Mouse (Mus musculus) erythroblast, embryonic 14.5 days (primary cell): ENCODE measurements around the gene Fam89b. TPM values are rescaled to one million over a fixed set of nuclear protein-coding genes. Genes with fewer than 3 reads are reported as not detected.
A peak's percentile ranks its signal among the peaks of the same experiment; 100 is the strongest.
"Not testable (repeated sequence)": the region's sequence is repeated elsewhere in the genome, so short reads cannot be mapped to it uniquely, and the experiment has no call there.

Experiments used
- H3K27me3 ChIP-seq: 2 replicates; pipeline ENCODE4 v1.6.1; 2012; ENCODE audit warnings: inconsistent platforms; ENCODE audit not compliant: control insufficient read depth
- H3K36me3 ChIP-seq: 2 replicates; pipeline ENCODE4 v1.6.1; 2012; ENCODE audit warnings: mild to moderate bottlenecking, inconsistent platforms; ENCODE audit not compliant: control insufficient read depth
- H3K4me1 ChIP-seq: 2 replicates; pipeline ENCODE4 v1.6.1; 2012; ENCODE audit warnings: inconsistent platforms; ENCODE audit not compliant: control insufficient read depth
- H3K4me3 ChIP-seq: replicated peaks from 2 replicates; pipeline ENCODE3; 2012; ENCODE audit warnings: moderate library complexity, mild to moderate bottlenecking, inconsistent platforms
- H3K9me3 ChIP-seq: 2 replicates; pipeline ENCODE4 v1.6.1; 2012; ENCODE audit warnings: low read length, inconsistent platforms, mixed read lengths; ENCODE audit not compliant: control insufficient read depth
- GATA1 ChIP-seq: IDR thresholded peaks from 2 replicates; pipeline ENCODE4 v1.6.1; 2012; ENCODE audit warnings: low read length, inconsistent platforms, mixed read lengths
- TAL1 ChIP-seq: IDR thresholded peaks from 3 replicates; pipeline ENCODE4 v1.6.1; 2012; ENCODE audit warnings: low read length, inconsistent platforms, mixed read lengths
- polyA plus RNA-seq: library from polyadenylated mRNA; stranded (reverse); fragments of >175 nt; gene quantifications from 2 replicates; pipeline ENCODE4 v1.2.3, GENCODE M21; 2012

The Fam89b gene
- polyA plus RNA-seq, 1 experiment, result 33.0 TPM

DNA sequence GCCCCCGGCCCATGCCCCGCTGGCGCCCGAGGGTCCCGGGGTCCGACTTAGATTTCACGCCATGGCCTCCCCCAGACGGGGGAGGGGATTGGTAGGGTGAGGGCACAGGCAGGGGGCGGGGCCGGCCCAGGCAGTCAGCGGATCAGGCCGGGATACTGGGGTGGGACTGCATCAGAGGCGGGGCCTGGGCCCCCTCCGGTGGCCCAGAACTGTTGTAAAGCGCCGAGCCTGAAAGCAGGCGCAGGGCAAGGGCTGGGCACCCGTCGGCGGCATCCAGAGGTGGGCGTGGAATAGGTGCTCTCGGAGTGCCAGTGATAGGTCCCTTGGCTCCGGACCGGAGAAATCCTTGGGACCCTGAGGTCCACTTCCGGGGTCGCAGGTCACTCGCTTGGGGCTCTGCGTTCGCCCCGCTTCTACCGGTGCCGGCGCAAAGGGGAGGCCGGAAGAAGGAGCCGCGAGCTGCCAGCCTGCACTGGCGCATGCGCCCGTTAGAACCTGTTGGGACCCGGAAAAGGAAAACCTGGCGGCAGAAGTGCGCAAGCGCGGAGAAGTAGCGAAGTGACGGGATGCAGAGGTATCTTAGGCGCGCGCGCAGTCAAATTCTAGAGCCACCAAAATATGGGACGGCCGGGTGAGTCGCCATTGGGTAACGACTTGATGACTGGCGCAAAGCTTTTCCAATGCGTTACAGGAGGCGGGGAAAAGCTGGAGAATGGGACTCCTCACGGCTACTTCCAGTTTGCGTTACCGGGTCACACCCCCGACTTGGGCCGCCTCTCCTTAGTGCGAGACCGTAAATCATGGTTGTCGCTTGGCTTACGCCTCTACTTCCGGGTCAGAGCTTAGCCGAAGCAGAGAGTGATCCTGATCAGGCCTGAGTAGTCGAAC is 41.0 kb downstream of the Fam89b start, which contains the start of the genes Map3k11 and Pcnx3:
Gene Map3k11 (plus strand): TSS at position 543 of the 888 bp plus-strand sequence.
Gene Pcnx3 (minus strand): TSS at position 709 of the 888 bp plus-strand sequence.
- Histone ChIP-seq H3K4me1 (peaks cover 87% of the 10 kb centered on the region), H3K9me3 (no peaks in the 10 kb centered on the region), H3K4me3 (peak within 1 kb of the TSS; percentile 82), H3K27me3 (no peaks in the 10 kb centered on the region), H3K36me3 (peaks cover 76% of the 10 kb centered on the region)
- TF ChIP-seq GATA1 (no peak), TAL1 (no peak)

DNA sequence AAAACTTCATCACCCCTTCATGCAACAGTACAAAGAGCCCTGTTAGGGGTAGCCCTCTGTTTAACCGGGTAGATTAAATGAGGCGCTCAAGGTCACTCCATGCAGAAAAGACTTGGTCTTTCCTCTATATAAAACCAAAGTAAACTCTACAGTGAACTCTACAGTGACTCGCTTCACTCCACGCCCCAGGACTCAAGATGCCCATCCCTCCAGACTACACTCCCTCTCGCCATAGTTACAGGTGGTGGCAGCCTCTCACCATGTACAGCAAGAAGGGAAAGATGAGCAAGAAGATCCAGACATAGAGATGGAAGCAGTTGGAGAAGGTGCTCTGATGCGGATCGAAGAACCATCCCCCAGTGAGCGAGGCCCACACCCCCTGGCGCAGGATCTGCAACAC is 41.7 kb downstream of the Fam89b start:
- Histone ChIP-seq H3K27me3 (no peaks in the 10 kb centered on the region), H3K4me3 (peak overlapping the region; percentile 82), H3K4me1 (peaks cover 80% of the 10 kb centered on the region), H3K36me3 (peaks cover 76% of the 10 kb centered on the region), H3K9me3 (no peaks in the 10 kb centered on the region)
- TF ChIP-seq TAL1 (no peak), GATA1 (no peak)

DNA sequence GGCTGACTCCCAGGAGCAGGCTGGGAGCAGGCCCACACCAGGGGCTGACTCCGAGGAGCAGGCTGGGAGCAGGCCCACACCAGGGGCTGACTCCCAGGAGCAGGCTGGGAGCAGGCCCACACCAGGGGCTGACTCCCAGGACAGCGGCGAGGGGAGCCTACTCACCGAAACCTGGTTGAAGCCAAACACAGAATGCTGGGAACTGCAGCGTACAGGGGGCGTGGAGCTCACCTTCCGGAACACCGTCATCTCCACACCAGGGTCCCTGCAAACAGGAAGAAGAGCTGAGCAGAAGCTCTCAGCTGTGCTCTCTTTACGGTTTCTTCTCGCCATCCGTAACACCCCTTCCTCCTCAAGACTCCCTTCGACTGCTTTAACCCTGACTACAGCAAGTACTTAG is 42.5 kb downstream of the Fam89b start:
- not testable (repeated sequence) for H3K27me3 ChIP-seq, H3K9me3 ChIP-seq
- Histone ChIP-seq H3K4me3 (peak overlapping the region; percentile 82), H3K36me3 (peaks cover 76% of the 10 kb centered on the region), H3K4me1 (peaks cover 72% of the 10 kb centered on the region)

- H3K27me3 ChIP-seq, result no peaks in the 10 kb centered on the region
- H3K9me3 ChIP-seq, result no peaks in the 10 kb centered on the region
- H3K36me3 ChIP-seq, result peaks cover 76% of the 10 kb centered on the region
- TF ChIP-seq TAL1 (no peak), GATA1 (no peak)
- H3K4me1 ChIP-seq, result peaks cover 67% of the 10 kb centered on the region
- peak overlapping the region; percentile 50 for H3K4me3 ChIP-seq
These were observed 43.0 kb downstream of the Fam89b start for GRCm38 (mm10) chr19:5686437-5686836.

GRCm38 (mm10) chr19:5685861-5686260 is 43.6 kb downstream of the Fam89b start:
- H3K4me3 ChIP-seq, result peak overlapping the region; percentile 50
- no peaks in the 10 kb centered on the region for H3K9me3 ChIP-seq
- no peak for TF ChIP-seq GATA1
- no peak for TF ChIP-seq TAL1
- peaks cover 61% of the 10 kb centered on the region for H3K4me1 ChIP-seq
- H3K36me3 ChIP-seq, result peaks cover 76% of the 10 kb centered on the region
- H3K27me3 ChIP-seq, result no peaks in the 10 kb centered on the region

GRCm38 (mm10) chr19:5685431-5685830 is 44.0 kb downstream of the Fam89b start:
- Histone ChIP-seq H3K4me3 (no peak overlapping the region), H3K4me1 (peaks cover 57% of the 10 kb centered on the region), H3K27me3 (no peaks in the 10 kb centered on the region), H3K36me3 (peaks cover 76% of the 10 kb centered on the region), H3K9me3 (no peaks in the 10 kb centered on the region)
- TF ChIP-seq TAL1 (no peak), GATA1 (no peak)

DNA sequence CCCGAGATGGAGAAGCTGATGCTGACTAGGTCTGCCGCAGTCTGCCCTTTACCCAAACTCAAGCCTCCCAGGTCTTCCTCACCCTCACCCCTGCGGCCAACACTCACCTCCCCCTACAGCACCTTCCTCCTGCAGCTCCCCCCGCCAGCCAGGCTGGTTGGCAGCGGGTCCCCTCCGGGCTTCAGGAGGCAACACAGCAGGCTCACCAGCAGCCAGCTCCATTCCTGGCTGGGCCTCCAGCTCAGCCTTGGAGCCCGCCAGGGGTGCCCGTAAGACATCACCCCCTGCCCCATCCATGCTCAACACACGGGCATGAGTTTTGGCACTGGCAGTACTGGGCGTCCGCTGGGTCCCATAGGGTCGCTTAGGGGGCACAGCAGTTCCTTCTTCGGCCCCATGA is 44.5 kb downstream of the Fam89b start:
- Histone ChIP-seq H3K36me3 (peaks cover 76% of the 10 kb centered on the region), H3K4me3 (no peak overlapping the region), H3K9me3 (no peaks in the 10 kb centered on the region), H3K4me1 (peaks cover 52% of the 10 kb centered on the region), H3K27me3 (no peaks in the 10 kb centered on the region)
- TF ChIP-seq TAL1 (no peak), GATA1 (no peak)

DNA sequence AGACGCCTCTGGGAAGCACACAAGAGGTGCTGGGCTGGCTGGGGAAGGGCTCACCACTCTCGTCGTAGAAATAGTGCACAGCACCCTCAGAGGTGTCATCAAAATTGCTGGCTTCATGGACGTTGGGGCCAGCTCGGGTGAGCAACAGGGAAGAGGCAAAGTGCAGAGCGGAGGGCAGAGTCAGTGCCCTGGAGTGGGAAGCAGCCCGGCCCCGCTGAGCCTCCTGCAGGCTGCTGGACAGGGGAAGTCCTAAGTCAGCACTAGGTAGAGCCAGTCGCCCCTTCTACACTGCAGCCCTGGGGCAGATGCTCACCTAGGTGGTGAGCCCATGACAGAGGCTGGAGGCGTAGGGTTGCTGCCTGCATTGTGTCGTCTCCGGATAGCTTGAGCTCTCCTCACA is 45.2 kb downstream of the Fam89b start:
- no peak overlapping the region for H3K4me3 ChIP-seq
- H3K27me3 ChIP-seq, result no peaks in the 10 kb centered on the region
- peaks cover 47% of the 10 kb centered on the region for H3K4me1 ChIP-seq
- TF ChIP-seq TAL1, result no peak
- no peak for TF ChIP-seq GATA1
- H3K36me3 ChIP-seq, result peaks cover 81% of the 10 kb centered on the region
- H3K9me3 ChIP-seq, result no peaks in the 10 kb centered on the region

DNA sequence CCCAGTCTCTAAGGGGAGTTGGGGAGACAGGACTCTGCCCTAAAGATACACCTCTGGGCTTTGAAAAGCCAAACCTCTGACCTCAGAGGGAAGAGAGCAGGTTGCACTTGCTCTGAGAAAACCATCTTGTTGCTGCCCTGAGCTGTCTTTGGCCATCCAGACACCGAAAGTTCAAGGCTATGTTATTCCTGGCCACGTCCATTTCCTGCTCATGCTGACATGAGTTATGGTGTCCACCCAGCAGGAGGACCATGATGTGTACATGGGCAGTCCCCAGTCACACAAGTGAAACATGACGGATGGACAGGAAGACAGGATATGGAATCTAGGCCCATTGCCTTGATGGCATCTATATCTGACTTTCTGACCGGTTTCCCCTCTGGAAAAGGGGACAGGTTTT is 49.0 kb downstream of the Fam89b start:
- no peak overlapping the region for H3K4me3 ChIP-seq
- H3K27me3 ChIP-seq, result no peaks in the 10 kb centered on the region
- H3K9me3 ChIP-seq, result no peaks in the 10 kb centered on the region; the same call in 1 of the 2 replicates
- H3K4me1 ChIP-seq, result peaks cover 16% of the 10 kb centered on the region
- H3K36me3 ChIP-seq, result peaks cover 99% of the 10 kb centered on the region
- TF ChIP-seq GATA1, result no peak
- no peak for TF ChIP-seq TAL1

Other genes starting within 250 kb of the Fam89b start
- gene Mus81, start 241.3 kb downstream of the Fam89b start, polyA plus RNA-seq, result 5.2 and 9.4 TPM in 2 replicates
- gene Cfl1, start 239.2 kb downstream of the Fam89b start, polyA plus RNA-seq, result 151 and 164 TPM in 2 replicates
- gene 1700020D05Rik, start 225.9 kb downstream of the Fam89b start, polyA plus RNA-seq, result 0.10 and 0.18 TPM in 2 replicates
- gene Snx32, start 219.1 kb downstream of the Fam89b start, polyA plus RNA-seq, result 1.3 and 1.5 TPM in 2 replicates
- gene Ovol1, start 169.0 kb downstream of the Fam89b start, polyA plus RNA-seq, result 0.01 TPM in 2 replicates
- 0.19 and 0.20 TPM in 2 replicates for gene Ap5b1, start 161.6 kb downstream of the Fam89b start, polyA plus RNA-seq
- 82.8 and 90.8 TPM in 2 replicates for gene Rnaseh2c, start 127.8 kb downstream of the Fam89b start, polyA plus RNA-seq
- 6.0 and 7.0 TPM in 2 replicates for gene Kat5, start 119.4 kb downstream of the Fam89b start, polyA plus RNA-seq
- gene Rela, start 92.2 kb downstream of the Fam89b start, polyA plus RNA-seq, result 4.1 and 6.0 TPM in 2 replicates
- gene Sipa1, start 65.9 kb downstream of the Fam89b start, polyA plus RNA-seq, result 63.2 and 69.8 TPM in 2 replicates
- 18.5 and 20.2 TPM in 2 replicates for gene Map3k11, start 40.9 kb downstream of the Fam89b start, polyA plus RNA-seq
- 43.8 and 46.7 TPM in 2 replicates for gene Pcnx3, start 40.7 kb downstream of the Fam89b start, polyA plus RNA-seq
- gene Kcnk7, start 25.3 kb downstream of the Fam89b start, polyA plus RNA-seq, result 0.04 and 0.06 TPM in 2 replicates
- 88.4 and 106 TPM in 2 replicates for gene Ehbp1l1, start 3.3 kb downstream of the Fam89b start, polyA plus RNA-seq
- 0.06 and 0.09 TPM in 2 replicates for gene Ltbp3, start 11.3 kb upstream of the Fam89b start, polyA plus RNA-seq
- gene Scyl1, start 41.8 kb upstream of the Fam89b start, polyA plus RNA-seq, result 8.2 TPM in 2 replicates
- gene Frmd8, start 145.6 kb upstream of the Fam89b start, polyA plus RNA-seq, result 0.74 and 0.75 TPM in 2 replicates
- gene Slc25a45, start 148.2 kb upstream of the Fam89b start, polyA plus RNA-seq, result 0.07 TPM in 1 of 2 replicates, not detected in the other
- 0.12 and 0.28 TPM in 2 replicates for gene Tigd3, start 164.5 kb upstream of the Fam89b start, polyA plus RNA-seq
- gene Dpf2, start 183.4 kb upstream of the Fam89b start, polyA plus RNA-seq, result 2.7 and 8.5 TPM in 2 replicates
- gene Cdc42ep2, start 195.2 kb upstream of the Fam89b start, polyA plus RNA-seq, result 0.10 and 0.13 TPM in 2 replicates
- 6.6 and 6.8 TPM in 2 replicates for gene Pola2, start 234.5 kb upstream of the Fam89b start, polyA plus RNA-seq